Mouse (Mus musculus) myocyte (in vitro differentiated cells): ENCODE measurements at regions not wholly inside any gene's neighbourhood (a gene's known extent, or its start where the extent isn't known, plus 50 kb on each side); places are given as distances from the start of the nearest gene placed in this dataset.

ENCODE experiments used
- E2F4 ChIP-seq: IDR thresholded peaks from one replicate; pipeline ENCODE4 v1.6.1; 2011; ENCODE audit warnings: mild to moderate bottlenecking, control low read depth, moderate library complexity; ENCODE audit not compliant: insufficient read depth
- MAX ChIP-seq: IDR thresholded peaks from one replicate; pipeline ENCODE4 v1.6.1; 2011; ENCODE audit warnings: low read depth, mild to moderate bottlenecking, control low read depth
- MYOG ChIP-seq, 3 experiments: IDR thresholded peaks; one replicate each; pipeline ENCODE4 v1.6.1; 2011; ENCODE audit warnings: control low read depth in 2 of 3, low read depth in 2 of 3, mild to moderate bottlenecking in 2 of 3; ENCODE audit not compliant: insufficient read length in 2 of 3, control insufficient read depth in 1 of 3, insufficient read depth in 1 of 3
- POLR2A ChIP-seq: IDR thresholded peaks from one replicate; pipeline ENCODE4 v1.6.1; 2011; ENCODE audit warnings: low read depth, mild to moderate bottlenecking, control low read depth, moderate library complexity; ENCODE audit not compliant: insufficient read length
- USF1 ChIP-seq: IDR thresholded peaks from one replicate; pipeline ENCODE4 v1.6.1; 2011; ENCODE audit warnings: low read depth, mild to moderate bottlenecking, control low read depth, moderate library complexity

DNA sequence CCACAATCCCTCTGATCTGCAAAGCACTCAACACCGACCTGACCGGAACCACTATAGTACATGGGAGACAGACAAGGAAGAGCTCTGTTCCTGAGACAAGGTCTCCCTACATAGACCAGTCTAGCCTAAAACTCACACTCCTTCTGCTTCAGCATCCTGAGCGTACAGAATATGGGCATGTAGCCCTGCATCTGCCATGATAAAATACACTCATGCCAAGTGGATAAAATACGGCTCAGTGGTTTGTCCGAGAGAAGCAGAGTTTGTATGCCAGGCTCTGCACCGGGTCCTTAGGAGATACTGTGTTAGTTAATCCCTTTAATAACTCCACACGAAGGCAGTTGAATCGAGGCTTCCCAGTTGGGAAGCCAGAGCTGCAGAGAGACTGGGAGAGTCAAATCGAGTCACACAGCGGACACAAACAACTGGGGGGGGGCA is 50.4 kb upstream of the Ubash3b start:
- TF ChIP-seq USF1 (no peak), POLR2A (no peak), MYOG (IDR thresholded peaks at IDR 0.05; ENCODE audit: control insufficient read depth in 1 of 3, insufficient read depth in 1 of 3, insufficient read length in 2 of 3, low read depth in 2 of 3) (no peak), MAX (no peak), E2F4 (no peak)
